Mouse (Mus musculus): ENCODE data around the gene Ube2e2.

DNA sequence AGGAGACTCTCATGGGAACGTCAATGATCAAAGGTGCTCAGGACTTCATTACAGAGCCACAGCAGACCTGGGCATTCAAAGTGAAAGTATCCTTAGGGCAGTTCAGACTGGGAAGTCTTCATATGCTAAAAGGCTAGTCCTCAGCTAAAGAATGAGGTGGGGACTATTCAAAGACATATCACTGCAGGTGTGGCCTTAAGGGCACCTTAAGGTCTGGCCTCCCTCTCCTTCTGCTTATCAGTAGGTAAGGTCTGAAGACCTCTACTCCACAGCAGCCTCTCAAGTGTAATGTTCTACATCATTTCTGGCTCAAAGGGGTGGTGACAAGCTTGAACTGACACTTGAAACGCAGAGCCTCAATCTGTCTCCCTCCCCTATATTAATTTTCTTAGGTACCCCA is 98.3 kb downstream of the Ube2e2 start:
- TF ChIP-seq E2F4 (IDR thresholded peaks at IDR 0.05; ENCODE audit: insufficient replicate concordance, low read depth, low read length) (no peak), POLR2AphosphoS2 (IDR thresholded peaks at IDR 0.05; ENCODE audit: low read depth, low read length) (no peak), JUND (conservative IDR thresholded peaks at IDR 0.05; ENCODE audit: low read depth, low read length) (no peak)

Data from CH12.LX (cell line).